Mouse (Mus musculus) layer of hippocampus, adult 2 months (tissue): ENCODE measurements around the gene Skap1. TPM values are rescaled to one million over a fixed set of nuclear protein-coding genes. Genes with fewer than 3 reads are reported as not detected.

ENCODE experiments used
- DNase-seq, 2 experiments: peaks; one replicate each; pipeline ENCODE4 v3.0.0; 2022; ENCODE audit warnings: low spot score in 2 of 2
- H3K27ac ChIP-seq: fragments of 200-600 bp; 2 replicates; pipeline ENCODE4 v1.8.1; 2022
- H3K4me3 ChIP-seq: fragments of 200-600 bp; 2 replicates; pipeline ENCODE4 v1.8.1; 2022; ENCODE audit warnings: mild to moderate bottlenecking
- CTCF ChIP-seq: fragments of 200-600 bp; conservative IDR thresholded peaks from 2 replicates; pipeline ENCODE4 v1.8.1; 2022; ENCODE audit warnings: antibody characterized with exemption, mild to moderate bottlenecking, moderate library complexity
- total RNA-seq, 2 experiments: library from RNA; stranded (reverse); gene quantifications; 2 replicates each; pipeline ENCODE4 v1.2.3; 2021

Gene Skap1
- total RNA-seq, 2 experiments from 2014 or later, result 1.0 to 1.2 TPM

DNA sequence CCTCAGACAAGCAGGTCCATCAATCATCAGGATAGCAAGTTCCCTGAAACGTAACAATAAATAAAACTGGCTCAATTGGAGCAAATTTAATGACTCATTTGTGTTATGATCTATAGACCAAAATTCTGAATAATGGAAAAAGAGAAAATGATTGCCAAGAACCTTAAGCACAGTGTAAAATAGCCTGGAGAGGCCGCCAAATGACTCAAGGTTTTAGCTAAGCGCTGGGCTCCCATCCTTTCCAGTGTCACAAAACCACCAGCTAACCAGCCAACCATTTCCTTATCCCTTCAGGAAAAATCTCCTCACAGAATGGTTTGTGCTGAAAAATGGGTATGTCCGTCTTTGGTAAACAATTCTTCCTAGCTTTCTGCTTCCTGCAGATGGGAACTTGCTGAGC lies 279.5 kb downstream of the Skap1 start:
- no peak overlapping the region for H3K4me3 ChIP-seq
- no peak for TF ChIP-seq CTCF
- no peak overlapping the region for H3K27ac ChIP-seq
- DNase-seq, result no peak

- TF ChIP-seq CTCF, result no peak
- no peak overlapping the region for H3K27ac ChIP-seq
- H3K4me3 ChIP-seq, result no peak overlapping the region
- DNase-seq, result no peak
Observed at GRCm38 (mm10) chr11:96746648-96747047, 282.3 kb downstream of the Skap1 start.

GRCm38 (mm10) chr11:96747555-96747954 lies 283.2 kb downstream of the Skap1 start:
- no peak for DNase-seq
- Histone ChIP-seq H3K4me3 (no peak overlapping the region), H3K27ac (no peak overlapping the region)
- TF ChIP-seq CTCF, result no peak

GRCm38 (mm10) chr11:96755298-96755697 lies 290.9 kb downstream of the Skap1 start:
- no peak for DNase-seq
- no peak overlapping the region for H3K27ac ChIP-seq
- 0 out of 2 replicates have a peak, but pooled peaks have one; percentile 15 for TF ChIP-seq CTCF
- H3K4me3 ChIP-seq, result no peak overlapping the region

DNA sequence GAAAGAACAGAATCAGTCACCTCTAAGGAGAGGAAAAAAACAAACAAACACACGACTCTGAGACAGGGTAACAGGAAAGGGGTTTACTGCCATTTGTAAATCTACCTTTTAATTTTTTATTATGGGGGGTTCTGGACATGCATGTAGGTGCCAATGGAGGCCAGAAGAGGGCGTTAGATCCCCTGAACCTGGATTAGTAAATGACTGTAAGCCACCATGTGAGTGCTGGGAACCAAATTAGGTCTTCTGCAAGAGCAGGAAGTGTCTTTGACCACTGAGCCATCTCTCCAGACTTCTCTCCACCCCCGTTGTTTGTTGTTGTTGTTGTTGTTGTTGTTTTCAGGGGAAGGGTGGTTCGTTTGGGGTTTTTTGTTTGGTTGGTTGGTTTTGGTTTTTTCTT lies 293.0 kb downstream of the Skap1 start:
- Histone ChIP-seq H3K4me3 (no peak overlapping the region), H3K27ac (no peak overlapping the region)
- no peak for DNase-seq
- TF ChIP-seq CTCF, result no peak

DNA sequence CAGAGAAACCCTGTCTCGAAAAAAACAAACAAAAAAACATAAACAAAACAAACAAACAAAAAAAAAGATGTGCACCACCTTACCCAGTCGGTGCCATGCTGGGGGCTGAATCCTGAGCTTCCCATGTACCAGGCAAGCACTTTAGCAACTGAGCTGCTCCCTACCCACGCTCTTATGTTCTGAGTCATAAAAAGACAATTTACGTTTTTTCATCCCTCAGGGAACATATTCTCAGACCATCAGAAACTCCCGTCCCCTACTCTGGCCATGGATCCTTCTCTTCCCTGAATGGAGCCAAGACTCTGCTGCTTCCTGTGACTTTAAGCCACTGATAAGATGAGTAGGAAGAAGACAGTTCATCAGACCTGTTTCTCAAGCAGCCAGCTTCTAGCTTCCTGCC lies 294.0 kb downstream of the Skap1 start:
- H3K4me3 ChIP-seq, result no peak overlapping the region
- no peak for TF ChIP-seq CTCF
- DNase-seq, result no peak
- no peak overlapping the region for H3K27ac ChIP-seq

DNA sequence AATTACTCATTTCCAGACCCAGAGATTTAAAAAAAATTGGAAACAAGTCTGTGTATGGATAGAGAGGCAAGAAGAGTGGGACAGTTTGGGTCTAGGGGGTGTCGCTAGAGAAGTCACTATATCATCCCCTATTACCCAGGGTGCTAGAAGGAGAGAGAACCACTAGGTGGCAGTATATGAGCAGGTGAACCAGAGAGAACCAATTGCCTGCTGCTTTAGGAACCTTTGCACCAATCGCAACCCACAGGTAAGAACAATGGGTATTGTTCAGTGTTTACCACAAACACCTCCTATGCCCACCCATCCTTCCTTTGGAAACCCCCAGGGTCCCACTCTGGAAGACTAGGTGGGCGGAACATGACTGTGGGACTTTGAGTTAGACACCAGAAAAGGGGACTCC lies 295.6 kb downstream of the Skap1 start:
- TF ChIP-seq CTCF, result peak; percentile 91
- H3K27ac ChIP-seq, result no peak overlapping the region
- H3K4me3 ChIP-seq, result no peak overlapping the region
- DNase-seq, result peak; percentile 60 to 72

- no peak for TF ChIP-seq CTCF
- H3K27ac ChIP-seq, result peak overlapping the region; percentile 36; the same call in 1 of the 2 replicates
- DNase-seq, result peak in 1 of 2 experiments; percentile 48
- H3K4me3 ChIP-seq, result no peak overlapping the region
Observed at GRCm38 (mm10) chr11:96761984-96762383, 297.6 kb downstream of the Skap1 start.

- no peak overlapping the region for H3K4me3 ChIP-seq
- H3K27ac ChIP-seq, result peak overlapping the region; percentile 72; the same call in 1 of the 2 replicates
- no peak for TF ChIP-seq CTCF
- DNase-seq, result no peak
Observed at GRCm38 (mm10) chr11:96762742-96763470, 298.5 kb downstream of the Skap1 start.

DNA sequence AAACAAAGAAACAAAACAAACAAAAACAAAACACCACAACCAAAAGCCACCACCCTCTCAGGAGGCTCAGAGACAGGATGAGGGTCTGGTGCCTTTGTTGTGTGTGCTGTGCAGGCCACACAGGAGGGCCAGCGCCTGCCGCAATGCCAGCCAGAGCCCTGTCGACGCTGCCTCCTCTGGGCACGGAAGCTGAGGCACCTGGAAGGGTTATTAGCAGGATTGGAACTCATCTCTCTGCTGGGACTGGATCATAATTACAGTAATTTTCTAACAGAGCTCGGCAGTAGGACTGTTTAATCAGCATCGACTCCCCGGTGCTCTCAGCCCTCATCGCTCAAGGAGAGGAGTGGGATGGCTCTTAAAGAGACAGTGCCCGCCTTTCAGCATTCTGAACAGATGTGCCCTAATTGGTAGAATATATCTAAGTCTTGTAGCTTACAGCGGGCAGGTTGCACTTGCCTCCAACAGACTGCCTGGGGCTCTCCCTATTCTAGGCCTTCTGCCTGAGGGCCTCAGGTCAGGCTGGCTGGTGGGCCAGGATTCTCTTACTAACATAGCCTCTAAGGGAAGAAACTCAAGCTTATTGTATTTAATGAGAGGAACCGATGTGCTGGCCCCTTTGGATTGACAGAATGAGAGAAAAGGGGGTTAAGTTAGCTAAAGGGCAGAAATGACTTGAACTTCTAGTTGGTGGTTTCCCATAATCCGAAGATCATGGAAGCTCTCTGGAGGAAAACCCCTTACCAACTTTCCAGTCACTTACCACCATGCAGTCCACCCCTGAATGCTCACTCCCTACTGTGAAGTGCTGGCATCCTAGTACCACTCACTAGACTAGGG lies 300.3 kb downstream of the Skap1 start:
- no peak for DNase-seq
- TF ChIP-seq CTCF, result no peak
- Histone ChIP-seq H3K4me3 (no peak overlapping the region), H3K27ac (peak overlapping the region; percentile 64)

GRCm38 (mm10) chr11:96765645-96766044 lies 301.3 kb downstream of the Skap1 start:
- peak overlapping the region; percentile 77 for H3K27ac ChIP-seq
- no peak for DNase-seq
- no peak overlapping the region for H3K4me3 ChIP-seq
- TF ChIP-seq CTCF, result no peak

- Histone ChIP-seq H3K4me3 (no peak overlapping the region), H3K27ac (peak overlapping the region; percentile 77)
- no peak for DNase-seq
- TF ChIP-seq CTCF, result no peak
Observed at GRCm38 (mm10) chr11:96766555-96766954, 302.2 kb downstream of the Skap1 start.

GRCm38 (mm10) chr11:96767096-96767495 lies 302.7 kb downstream of the Skap1 start:
- TF ChIP-seq CTCF, result no peak
- no peak overlapping the region; the same call in 1 of the 2 replicates for H3K4me3 ChIP-seq
- peak overlapping the region; percentile 77 for H3K27ac ChIP-seq
- DNase-seq, result peak in 1 of 2 experiments; percentile 51
